Mouse (Mus musculus): ENCODE data around the gene Pmm2.

DNA sequence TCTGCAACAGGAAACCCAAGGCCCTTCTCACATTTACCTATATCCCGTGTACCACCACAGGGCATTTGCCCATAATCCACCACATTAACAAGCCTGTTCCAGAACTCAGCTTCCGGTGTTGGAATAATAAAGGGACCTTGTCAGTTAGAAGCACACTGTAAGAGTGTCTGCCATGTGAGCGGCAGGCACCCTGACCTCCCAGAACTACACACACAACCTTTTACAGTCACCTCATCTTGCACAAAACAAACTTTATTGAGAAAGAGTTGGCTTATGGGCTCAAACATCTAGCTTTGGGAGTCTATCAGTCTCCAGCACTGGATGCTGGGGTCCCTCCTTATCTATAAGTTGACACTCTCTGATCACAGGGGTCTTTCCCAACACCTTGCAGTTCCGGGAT lies 20.9 kb downstream of the Pmm2 start:
- TF ChIP-seq CTCF (IDR thresholded peaks at IDR 0.05; ENCODE audit: insufficient read depth, low read depth, low read length) (no peak), POLR2A (IDR thresholded peaks at IDR 0.05; ENCODE audit: insufficient read depth, low read depth, low read length) (no peak)
